Mouse (Mus musculus) embryo, embryonic 11.5 days (tissue): ENCODE results near the gene Cd59a.
"Not testable (repeated sequence)": the region's sequence is repeated elsewhere in the genome, so short reads cannot be mapped to it uniquely, and the experiment has no call there.

Source experiments
- DNase-seq: peaks from one replicate; pipeline ENCODE4 v3.0.0-alpha.2; 2012; ENCODE audit warnings: low read depth, low spot score

The Cd59a gene

GRCm38 (mm10) chr2:104109021-104109420 is 13.4 kb downstream of the Cd59a start:
- DNase-seq: not testable (repeated sequence)

DNA sequence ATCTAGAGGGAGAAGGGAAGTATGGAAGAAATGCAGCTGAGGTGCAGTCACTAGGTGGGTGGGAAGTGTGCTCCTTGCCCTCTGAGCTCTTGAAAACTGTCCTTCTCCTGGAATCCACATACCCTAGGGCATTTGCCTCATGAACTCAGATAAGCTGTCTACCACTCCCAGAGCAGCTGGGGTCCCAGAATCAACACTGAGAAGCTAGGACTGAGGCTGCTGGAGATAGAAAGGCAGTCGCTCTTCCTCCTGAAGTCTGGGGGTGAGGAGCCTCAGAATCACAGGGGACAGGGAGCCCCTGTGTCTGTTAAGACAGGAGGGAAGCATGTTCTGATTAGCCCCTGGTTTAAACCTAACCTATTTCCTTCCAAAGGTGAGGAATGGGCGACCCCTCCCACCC is 13.9 kb downstream of the Cd59a start:
- no peak for DNase-seq

GRCm38 (mm10) chr2:104110031-104110430 is 14.4 kb downstream of the Cd59a start:
- DNase-seq: no peak

- not testable (repeated sequence) for DNase-seq
Observed at GRCm38 (mm10) chr2:104111170-104111797, 15.7 kb downstream of the Cd59a start.

DNA sequence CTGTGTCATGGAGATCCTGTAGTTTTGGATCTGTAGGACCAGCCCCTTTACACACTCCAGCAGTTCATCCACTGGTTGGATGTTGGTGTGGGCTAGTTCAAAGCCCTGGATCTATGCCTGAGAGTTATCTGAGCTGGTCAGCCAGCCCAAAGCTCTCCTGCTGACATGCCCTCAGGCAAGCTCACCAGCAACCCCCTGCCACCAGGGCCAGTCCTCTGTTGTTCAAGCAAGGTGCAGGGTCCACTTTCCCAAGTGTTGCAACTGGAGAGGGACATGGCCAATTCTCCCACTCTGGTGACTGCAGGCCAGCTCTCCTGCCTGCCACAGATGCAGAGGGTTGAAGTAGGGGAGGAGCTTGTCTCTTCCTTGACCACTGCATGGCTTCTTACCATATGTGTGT is 18.0 kb downstream of the Cd59a start:
- DNase-seq: not testable (repeated sequence)

DNA sequence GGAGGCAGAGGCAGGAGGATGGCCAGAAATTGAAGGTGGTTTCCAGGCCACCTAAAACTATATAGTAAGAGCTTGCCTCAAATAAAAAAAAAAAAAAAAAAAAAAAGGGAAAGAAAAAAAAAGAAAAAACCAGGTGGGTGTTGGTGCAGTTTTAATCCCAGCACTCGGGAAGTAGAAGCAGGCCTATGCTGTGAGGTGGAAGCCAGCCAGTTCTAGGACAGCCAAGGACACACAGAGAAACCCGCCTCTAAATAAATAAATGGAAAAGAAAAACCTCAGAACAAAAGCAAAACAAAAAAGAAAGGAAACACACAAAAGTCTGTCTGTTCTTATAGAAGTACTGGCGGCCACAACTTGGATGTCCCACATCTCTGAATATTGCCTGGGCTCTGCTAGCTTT is 19.3 kb downstream of the Cd59a start:
- no peak for DNase-seq

GRCm38 (mm10) chr2:104117173-104117572 is 21.6 kb downstream of the Cd59a start:
- not testable (repeated sequence) for DNase-seq

- DNase-seq: no peak
Observed at GRCm38 (mm10) chr2:104119097-104119496, 23.5 kb downstream of the Cd59a start.

DNA sequence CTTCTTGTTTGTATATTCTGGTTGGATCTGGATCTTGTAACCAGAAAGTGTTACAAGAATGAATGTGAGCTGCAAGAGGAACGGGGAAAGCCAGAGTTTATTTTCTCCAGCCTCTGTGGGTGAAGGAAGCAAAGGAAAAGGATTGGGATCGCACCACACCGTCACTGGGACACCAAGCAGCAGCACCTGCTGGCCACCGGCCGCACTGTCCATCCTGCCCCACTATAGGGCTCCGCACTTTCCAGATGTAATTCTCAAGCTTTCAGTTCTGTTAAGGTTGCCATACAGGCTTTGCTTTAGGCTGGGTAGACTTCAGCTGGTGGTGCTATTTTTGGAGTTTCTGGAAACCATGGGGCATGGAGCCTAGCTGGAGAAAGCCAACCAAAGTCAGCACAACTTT is 24.7 kb downstream of the Cd59a start:
- DNase-seq: no peak

GRCm38 (mm10) chr2:104121681-104122504 is 26.3 kb downstream of the Cd59a start:
- no peak for DNase-seq

- DNase-seq: peak; percentile 89
Observed at GRCm38 (mm10) chr2:104122505-104123378, 27.1 kb downstream of the Cd59a start, which contains the start of gene A930018P22Rik. A930018P22Rik (plus strand) TSS chr2:104122769.

DNA sequence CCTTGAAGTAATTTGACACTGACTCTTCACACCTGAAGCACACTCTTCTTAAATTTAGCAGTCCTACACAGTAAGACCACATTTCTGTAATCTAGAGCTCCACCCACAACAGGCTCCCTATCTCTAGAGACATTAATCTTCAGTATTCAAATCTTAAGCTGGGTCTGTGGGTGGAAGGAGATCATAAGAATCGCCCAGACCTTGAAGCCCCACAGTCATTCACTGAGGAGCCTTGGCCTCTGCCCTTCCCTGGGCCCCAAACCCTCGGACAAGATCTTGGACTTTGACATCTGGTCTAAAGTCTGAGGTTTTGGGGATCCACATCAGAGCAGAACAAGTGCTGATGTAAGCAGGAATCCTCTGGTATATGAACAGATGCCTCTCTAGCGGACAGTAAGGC is 27.9 kb downstream of the Cd59a start:
- DNase-seq: no peak

- DNase-seq: no peak
Observed at GRCm38 (mm10) chr2:104124071-104124470, 28.5 kb downstream of the Cd59a start.

GRCm38 (mm10) chr2:104128803-104129531 is 33.4 kb downstream of the Cd59a start:
- no peak for DNase-seq

- no peak for DNase-seq
Observed at GRCm38 (mm10) chr2:104130165-104130564, 34.6 kb downstream of the Cd59a start.

- DNase-seq: no peak
Observed at GRCm38 (mm10) chr2:104130969-104131368, 35.4 kb downstream of the Cd59a start.

- no peak for DNase-seq
Observed at GRCm38 (mm10) chr2:104132266-104132859, 36.8 kb downstream of the Cd59a start.

DNA sequence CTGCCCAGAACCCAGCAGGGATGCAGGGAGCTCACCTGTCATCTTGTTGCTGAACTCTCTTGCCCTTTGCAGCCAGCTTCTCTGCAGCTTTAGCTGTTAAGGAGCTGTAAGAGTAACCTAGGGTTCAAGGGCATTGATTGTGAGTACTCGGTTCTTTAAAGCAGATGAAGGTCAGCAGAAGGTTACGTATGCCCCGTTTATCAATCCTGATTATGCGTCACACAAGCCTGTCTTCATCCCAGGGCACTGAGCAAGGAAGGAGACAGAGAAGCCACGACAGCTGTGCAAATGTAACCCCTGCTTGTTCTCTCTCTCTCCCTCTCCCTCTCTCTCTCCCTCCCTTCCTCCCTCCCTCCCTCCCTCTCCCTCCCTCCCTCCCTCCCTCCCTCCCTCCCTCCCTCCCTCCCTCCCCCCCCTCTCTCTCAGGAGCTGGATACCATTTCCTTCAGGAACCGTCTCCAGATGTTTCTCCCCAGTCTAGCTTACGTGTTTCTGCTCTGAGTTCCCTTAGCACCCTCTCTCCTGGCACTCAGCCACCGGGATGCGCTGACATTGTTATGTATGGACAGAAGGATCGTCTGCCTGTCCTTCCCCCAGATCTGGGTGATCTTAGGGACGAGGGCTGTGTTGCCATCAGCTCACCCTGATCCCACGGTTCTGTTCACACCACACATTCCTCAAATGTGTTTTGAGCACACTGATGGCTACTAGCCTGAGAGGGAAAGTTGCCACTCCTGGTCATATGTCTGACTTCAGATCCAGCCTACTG is 37.6 kb downstream of the Cd59a start:
- DNase-seq: no peak

DNA sequence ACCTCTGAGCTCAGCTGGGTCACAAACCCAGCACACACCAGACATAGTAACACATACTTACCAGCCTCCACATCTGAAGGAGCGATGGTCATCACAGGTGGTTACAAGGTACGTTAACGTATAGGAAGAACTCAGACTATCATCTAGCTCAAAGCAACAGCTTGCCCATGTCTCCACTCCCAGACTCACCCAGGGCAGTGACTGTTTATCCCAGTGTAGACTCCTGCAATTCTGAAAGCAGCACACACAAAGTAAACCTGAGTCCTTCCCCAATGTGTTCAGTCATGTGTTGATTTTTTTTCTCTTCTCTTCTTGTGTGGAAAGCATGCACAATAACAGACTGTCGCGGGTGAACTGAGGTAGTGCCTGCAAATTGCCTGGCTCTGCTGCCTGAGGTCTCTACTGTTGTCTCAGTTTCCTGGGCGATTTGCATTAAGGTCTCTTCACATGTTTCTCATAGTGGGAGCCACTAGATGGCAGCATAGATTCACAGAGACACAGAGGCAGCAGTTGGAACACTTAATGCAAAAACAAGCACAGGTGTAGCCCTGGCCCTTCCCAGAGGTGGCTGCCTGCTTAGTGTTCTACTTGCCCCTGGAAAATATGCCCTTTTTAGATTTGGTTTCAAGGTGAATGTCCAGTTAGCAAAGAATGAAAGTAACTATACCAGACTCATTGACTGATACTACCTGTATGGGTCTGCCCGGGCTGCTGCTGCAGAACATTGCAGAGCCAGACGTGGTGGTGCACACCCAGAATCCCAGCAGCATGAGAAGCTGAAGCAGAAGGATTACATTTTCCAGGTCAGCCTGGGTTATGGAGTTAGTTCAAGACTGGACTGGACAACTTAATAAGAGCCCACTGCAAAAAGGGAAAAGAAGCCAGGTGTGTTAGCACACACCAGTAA is 38.8 kb downstream of the Cd59a start:
- DNase-seq: peak; percentile 81
